Mouse (Mus musculus) kidney, adult 2 months (tissue): ENCODE measurements around the gene Slit1. TPM values are rescaled to one million over a fixed set of nuclear protein-coding genes. Genes with fewer than 3 reads are reported as not detected.
A peak's percentile ranks its signal among the peaks of the same experiment; 100 is the strongest.

Source experiments
- DNase-seq: peaks from one replicate; pipeline ENCODE4 v3.0.0; 2021
- H3K27ac ChIP-seq: fragments of 200-500 bp; 2 replicates; pipeline ENCODE4 v1.5.1; 2012; ENCODE audit warnings: low read depth, low read length, control low read depth, inconsistent platforms; ENCODE audit not compliant: insufficient read depth
- H3K27me3 ChIP-seq: fragments of 200-500 bp; replicated peaks from 2 replicates; pipeline ENCODE4 v1.6.1; 2012; ENCODE audit warnings: mild to moderate bottlenecking, moderate library complexity, low read length, inconsistent platforms; ENCODE audit not compliant: control insufficient read depth, insufficient read depth
- H3K36me3 ChIP-seq: fragments of 200-500 bp; 2 replicates; pipeline ENCODE4 v1.6.1; 2012; ENCODE audit warnings: mild to moderate bottlenecking, moderate library complexity, low read length, inconsistent platforms; ENCODE audit not compliant: control insufficient read depth, insufficient read depth
- H3K4me1 ChIP-seq: fragments of 200-500 bp; 2 replicates; pipeline ENCODE4 v1.6.1; 2011; ENCODE audit warnings: low read length; ENCODE audit not compliant: control insufficient read depth, insufficient read depth
- H3K4me3 ChIP-seq: fragments of 200-500 bp; 2 replicates; pipeline ENCODE4 v1.5.1; 2011; ENCODE audit warnings: mild to moderate bottlenecking, low read depth, low read length, control low read depth; ENCODE audit not compliant: insufficient read depth
- CTCF ChIP-seq: fragments of 200-500 bp; conservative IDR thresholded peaks from 2 replicates; pipeline ENCODE4 v1.5.1; 2011; ENCODE audit warnings: low read depth, mild to moderate bottlenecking, control low read depth, low read length, moderate library complexity, mixed read lengths; ENCODE audit not compliant: insufficient read depth, insufficient read length
- POLR2A ChIP-seq: fragments of 200-500 bp; IDR thresholded peaks from one replicate; pipeline ENCODE4 v1.6.1; 2011; ENCODE audit warnings: low read depth, low read length, control low read depth
- WGBS: fragments of 180-500 bp; shearing (Covaris S2); methylation state at CpG from one replicate; pipeline ENCODE4 v1.1.7; 2018; 5-methylcytosine and 5-hydroxymethylcytosine counted together
- polyA plus RNA-seq: library from polyadenylated mRNA; depleted of rRNA; stranded (reverse); fragments of >200 nt; gene quantifications from 2 replicates; pipeline ENCODE4 v1.2.3, GENCODE M21; 2012

Slit1 gene
- polyA plus RNA-seq, 1 experiment = 0.17 TPM

GRCm38 (mm10) chr19:41661466-41661865, 82.0 kb downstream of the Slit1 start:
- WGBS = 80% methylated on average over 13 of the region's 13 CpGs
- H3K4me3 ChIP-seq = no peak overlapping the region
- no peaks in the 10 kb centered on the region for H3K36me3 ChIP-seq
- H3K27me3 ChIP-seq = no peaks in the 10 kb centered on the region
- TF ChIP-seq POLR2A = no peak
- no peak for TF ChIP-seq CTCF
- H3K27ac ChIP-seq = no peak overlapping the region
- no peaks in the 10 kb centered on the region for H3K4me1 ChIP-seq
- no peak for DNase-seq

- Histone ChIP-seq H3K27me3 (no peaks in the 10 kb centered on the region), H3K4me3 (no peak overlapping the region), H3K4me1 (no peaks in the 10 kb centered on the region), H3K27ac (no peak overlapping the region), H3K36me3 (no peaks in the 10 kb centered on the region)
- no peak for DNase-seq
- TF ChIP-seq POLR2A = no peak
- TF ChIP-seq CTCF = no peak
- 13% methylated on average over 4 of the region's 4 CpGs for WGBS
Observed at GRCm38 (mm10) chr19:41660999-41661374, 82.5 kb downstream of the Slit1 start.

- DNase-seq = no peak
- no peak overlapping the region for H3K27ac ChIP-seq
- 76% methylated on average over 17 of the region's 17 CpGs for WGBS
- no peak for TF ChIP-seq POLR2A
- TF ChIP-seq CTCF = no peak
- no peaks in the 10 kb centered on the region for H3K27me3 ChIP-seq
- no peaks in the 10 kb centered on the region for H3K4me1 ChIP-seq
- no peaks in the 10 kb centered on the region for H3K36me3 ChIP-seq
- H3K4me3 ChIP-seq = no peak overlapping the region
Observed at GRCm38 (mm10) chr19:41660294-41660998, 83.0 kb downstream of the Slit1 start.

GRCm38 (mm10) chr19:41657446-41657845, 86.0 kb downstream of the Slit1 start:
- no peaks in the 10 kb centered on the region for H3K4me1 ChIP-seq
- H3K27ac ChIP-seq = no peak overlapping the region
- H3K4me3 ChIP-seq = no peak overlapping the region
- DNase-seq = no peak
- no peaks in the 10 kb centered on the region for H3K36me3 ChIP-seq
- no peaks in the 10 kb centered on the region for H3K27me3 ChIP-seq
- TF ChIP-seq CTCF = no peak
- TF ChIP-seq POLR2A = no peak
- 46% methylated on average over 9 of the region's 9 CpGs for WGBS

DNA sequence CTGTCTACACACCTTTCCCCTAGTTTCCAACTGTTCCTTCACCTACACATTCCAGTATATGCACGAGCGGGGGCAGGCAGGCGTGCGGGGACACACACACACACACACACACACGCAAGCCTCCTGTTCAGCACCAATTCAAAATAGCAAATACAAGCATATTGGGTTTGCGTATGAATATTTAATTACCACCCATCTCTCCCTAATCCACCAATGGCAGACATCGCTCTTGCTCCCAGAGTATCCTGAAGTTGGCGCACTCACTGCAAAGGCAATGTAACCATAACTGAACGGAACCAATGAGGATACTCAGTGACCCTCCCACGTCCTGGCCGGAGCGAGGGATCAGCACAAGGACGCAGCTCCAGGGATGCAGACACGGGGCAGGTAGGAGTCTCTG, 86.8 kb downstream of the Slit1 start:
- H3K36me3 ChIP-seq = no peaks in the 10 kb centered on the region
- WGBS = 70% methylated on average over 14 of the region's 14 CpGs
- no peak overlapping the region for H3K4me3 ChIP-seq
- TF ChIP-seq CTCF (no peak), POLR2A (no peak)
- no peaks in the 10 kb centered on the region for H3K27me3 ChIP-seq
- DNase-seq = no peak
- H3K4me1 ChIP-seq = no peaks in the 10 kb centered on the region
- no peak overlapping the region for H3K27ac ChIP-seq

DNA sequence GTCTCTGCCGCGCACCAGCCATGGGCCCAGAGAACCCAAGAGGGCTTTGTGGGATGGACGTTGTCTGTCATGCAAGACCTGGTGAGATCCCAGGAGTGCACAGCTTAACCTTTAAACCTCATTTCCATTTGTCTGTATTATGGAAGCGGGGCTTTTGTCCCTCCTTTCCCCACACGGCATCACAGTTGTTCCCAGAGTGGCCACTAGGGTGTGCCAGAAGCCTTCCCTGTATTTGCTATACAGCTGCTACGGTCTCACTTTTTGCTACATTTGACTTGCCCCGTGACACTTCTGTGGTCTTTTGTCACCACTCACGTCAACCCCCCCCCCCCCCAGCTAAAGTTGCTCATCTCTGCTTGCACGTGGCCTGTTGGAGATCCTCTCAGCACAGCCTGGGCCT, 87.5 kb downstream of the Slit1 start:
- no peaks in the 10 kb centered on the region for H3K27me3 ChIP-seq
- no peak overlapping the region for H3K27ac ChIP-seq
- DNase-seq = peak; percentile 51
- no peaks in the 10 kb centered on the region for H3K4me1 ChIP-seq
- no peak overlapping the region for H3K4me3 ChIP-seq
- 8% methylated on average over 9 of the region's 9 CpGs for WGBS
- TF ChIP-seq POLR2A (no peak), CTCF (peak; percentile 82)
- no peaks in the 10 kb centered on the region for H3K36me3 ChIP-seq

GRCm38 (mm10) chr19:41655089-41655783, 88.2 kb downstream of the Slit1 start:
- H3K27me3 ChIP-seq = no peaks in the 10 kb centered on the region
- TF ChIP-seq POLR2A (no peak), CTCF (no peak)
- no peak overlapping the region for H3K4me3 ChIP-seq
- DNase-seq = no peak
- H3K4me1 ChIP-seq = no peaks in the 10 kb centered on the region
- WGBS = 34% methylated on average over 6 of the region's 6 CpGs
- H3K36me3 ChIP-seq = no peaks in the 10 kb centered on the region
- no peak overlapping the region for H3K27ac ChIP-seq
